Mouse (Mus musculus): ENCODE data around the gene Sp1.

The Sp1 gene

GRCm38 (mm10) chr15:102473246-102473645 is 67.3 kb downstream of the Sp1 start:
- no peak for DNase-seq (ENCODE audit: low spot score in 2 of 2)

DNA sequence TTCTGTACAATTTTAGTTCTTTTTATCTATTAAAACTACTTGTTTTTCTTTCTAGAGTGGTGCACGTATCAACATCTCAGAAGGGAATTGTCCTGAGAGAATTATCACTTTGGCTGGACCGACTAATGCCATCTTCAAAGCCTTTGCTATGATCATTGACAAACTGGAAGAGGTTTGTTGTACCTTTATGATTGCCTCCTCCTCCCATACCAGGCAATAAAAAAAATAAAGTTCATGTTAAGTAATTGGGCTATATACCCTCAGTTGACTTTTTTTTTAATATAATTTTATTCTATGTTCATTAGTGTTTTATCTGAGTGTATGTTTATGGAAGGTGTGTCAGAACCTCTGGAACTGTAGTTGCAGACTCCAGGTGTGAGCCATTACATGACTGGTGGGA is 68.6 kb downstream of the Sp1 start:
- DNase-seq (ENCODE audit: low spot score in 2 of 2), result no peak

DNA sequence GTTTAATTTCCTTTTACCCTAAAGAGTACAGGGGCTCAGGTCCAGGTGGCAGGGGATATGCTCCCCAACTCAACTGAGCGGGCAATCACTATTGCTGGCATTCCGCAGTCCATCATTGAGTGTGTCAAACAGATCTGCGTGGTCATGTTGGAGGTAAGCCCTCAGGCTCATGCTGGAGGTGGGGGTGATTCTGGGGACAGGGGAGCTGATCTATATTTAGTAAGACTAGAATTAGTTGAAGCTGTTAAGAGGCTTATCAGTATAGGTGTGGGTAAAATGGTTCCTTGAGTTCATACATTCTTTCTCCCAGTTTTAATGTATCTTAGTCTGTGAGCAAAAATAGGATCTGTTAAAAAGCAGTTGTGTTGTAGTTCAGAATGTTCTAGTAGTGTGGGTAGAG is 77.2 kb downstream of the Sp1 start:
- DNase-seq (ENCODE audit: low spot score in 2 of 2), result no peak

GRCm38 (mm10) chr15:102485853-102486252 is 79.9 kb downstream of the Sp1 start:
- no peak for DNase-seq (ENCODE audit: low spot score in 2 of 2)
